Mouse (Mus musculus): ENCODE results near the gene Pappa2. TPM values are rescaled to one million over a fixed set of nuclear protein-coding genes. Genes with fewer than 3 reads are reported as not detected.

Gene Pappa2
- 1.9 and 2.6 TPM in 2 replicates for polyA plus RNA-seq (2014; fragmentation: Nextera tagmentation; extraction: Ambion mirVana)

GRCm38 (mm10) chr1:158980390-158980789 is at the start of gene Pappa2:
Gene Pappa2, minus strand, starts transcription at chr1:158980490.
- whole genome bisulfite sequencing, result 73% methylated on average over 1 of the region's 1 CpGs
- DNase-seq (ENCODE audit: low spot score, missing footprints) (no peak), ATAC-seq (ENCODE audit: low FRiP score) (no peak)
- H3K36me3 ChIP-seq (ENCODE audit: control insufficient read depth, insufficient read depth, low read length), result no peaks in the 10 kb centered on the region
- H3K9ac ChIP-seq (ENCODE audit: low read length), result no peak within 1 kb of the TSS
- no peaks in the 10 kb centered on the region for H3K9me3 ChIP-seq (ENCODE audit: control insufficient read depth, low read length)
- H3K4me3 ChIP-seq (ENCODE audit: low read depth, low read length), result no peak within 1 kb of the TSS
- no peak within 1 kb of the TSS for H3K27ac ChIP-seq (ENCODE audit: low read depth, low read length)
- H3K27me3 ChIP-seq (ENCODE audit: control insufficient read depth, insufficient read depth, low read length), result no peaks in the 10 kb centered on the region
- no peaks in the 10 kb centered on the region for H3K4me1 ChIP-seq (ENCODE audit: control insufficient read depth, insufficient read depth, low read length)
- H3K4me2 ChIP-seq, result no peak within 1 kb of the TSS

GRCm38 (mm10) chr1:159029106-159029505 is 48.8 kb upstream of the Pappa2 start:
- H3K4me1 ChIP-seq (ENCODE audit: control insufficient read depth, insufficient read depth, low read length), result no peaks in the 10 kb centered on the region
- no peaks in the 10 kb centered on the region for H3K9me3 ChIP-seq (ENCODE audit: control insufficient read depth, low read length)
- H3K9ac ChIP-seq (ENCODE audit: low read length), result no peak overlapping the region
- 88% methylated on average over 2 of the region's 2 CpGs for WGBS
- H3K4me2 ChIP-seq, result no peak overlapping the region
- H3K36me3 ChIP-seq (ENCODE audit: control insufficient read depth, insufficient read depth, low read length), result no peaks in the 10 kb centered on the region
- ATAC-seq (ENCODE audit: low FRiP score), result no peak
- no peak for DNase-seq (ENCODE audit: low spot score, missing footprints)
- no peaks in the 10 kb centered on the region for H3K27me3 ChIP-seq (ENCODE audit: control insufficient read depth, insufficient read depth, low read length)
- H3K27ac ChIP-seq (ENCODE audit: low read depth, low read length), result no peak overlapping the region
- no peak overlapping the region for H3K4me3 ChIP-seq (ENCODE audit: low read depth, low read length)

GRCm38 (mm10) chr1:159014940-159015660 is 34.8 kb upstream of the Pappa2 start:
- Histone ChIP-seq H3K27me3 (ENCODE audit: control insufficient read depth, insufficient read depth, low read length) (no peaks in the 10 kb centered on the region), H3K9me3 (ENCODE audit: control insufficient read depth, low read length) (no peaks in the 10 kb centered on the region), H3K4me2 (no peak overlapping the region), H3K9ac (ENCODE audit: low read length) (no peak overlapping the region), H3K4me1 (ENCODE audit: control insufficient read depth, insufficient read depth, low read length) (no peaks in the 10 kb centered on the region), H3K27ac (ENCODE audit: low read depth, low read length) (no peak overlapping the region), H3K36me3 (ENCODE audit: control insufficient read depth, insufficient read depth, low read length) (no peaks in the 10 kb centered on the region), H3K4me3 (ENCODE audit: low read depth, low read length) (no peak overlapping the region)
- DNase-seq (ENCODE audit: low spot score, missing footprints) (no peak), ATAC-seq (ENCODE audit: low FRiP score) (peak; percentile 54; the same call in 1 of the 2 replicates)
- 81% methylated on average over 5 of the region's 5 CpGs for WGBS

- Histone ChIP-seq H3K4me2 (no peak overlapping the region), H3K4me3 (ENCODE audit: low read depth, low read length) (no peak overlapping the region), H3K9me3 (ENCODE audit: control insufficient read depth, low read length) (no peaks in the 10 kb centered on the region), H3K4me1 (ENCODE audit: control insufficient read depth, insufficient read depth, low read length) (no peaks in the 10 kb centered on the region), H3K36me3 (ENCODE audit: control insufficient read depth, insufficient read depth, low read length) (no peaks in the 10 kb centered on the region), H3K27me3 (ENCODE audit: control insufficient read depth, insufficient read depth, low read length) (no peaks in the 10 kb centered on the region), H3K9ac (ENCODE audit: low read length) (no peak overlapping the region), H3K27ac (ENCODE audit: low read depth, low read length) (no peak overlapping the region)
- ATAC-seq (ENCODE audit: low FRiP score) (no peak), DNase-seq (ENCODE audit: low spot score, missing footprints) (no peak)
- 78% methylated on average over 3 of the region's 3 CpGs for WGBS
Measured at GRCm38 (mm10) chr1:158987042-158987441, 6.8 kb upstream of the Pappa2 start.

- H3K36me3 ChIP-seq (ENCODE audit: control insufficient read depth, insufficient read depth, low read length), result no peaks in the 10 kb centered on the region
- H3K4me2 ChIP-seq, result no peak overlapping the region
- 80% methylated on average over 5 of the region's 5 CpGs for WGBS
- H3K27me3 ChIP-seq (ENCODE audit: control insufficient read depth, insufficient read depth, low read length), result no peaks in the 10 kb centered on the region
- H3K4me1 ChIP-seq (ENCODE audit: control insufficient read depth, insufficient read depth, low read length), result peaks cover 13% of the 10 kb centered on the region
- H3K4me3 ChIP-seq (ENCODE audit: low read depth, low read length), result no peak overlapping the region
- DNase-seq (ENCODE audit: low spot score, missing footprints), result no peak
- H3K27ac ChIP-seq (ENCODE audit: low read depth, low read length), result no peak overlapping the region
- H3K9ac ChIP-seq (ENCODE audit: low read length), result no peak overlapping the region
- ATAC-seq (ENCODE audit: low FRiP score), result no peak
- no peaks in the 10 kb centered on the region for H3K9me3 ChIP-seq (ENCODE audit: control insufficient read depth, low read length)
Measured at GRCm38 (mm10) chr1:158962340-158962739, 17.9 kb downstream of the Pappa2 start.

- Histone ChIP-seq H3K27me3 (ENCODE audit: control insufficient read depth, insufficient read depth, low read length) (no peaks in the 10 kb centered on the region), H3K4me2 (no peak overlapping the region; the same call in 1 of the 2 replicates), H3K9ac (ENCODE audit: low read length) (no peak overlapping the region), H3K9me3 (ENCODE audit: control insufficient read depth, low read length) (no peaks in the 10 kb centered on the region), H3K4me1 (ENCODE audit: control insufficient read depth, insufficient read depth, low read length) (peaks cover 13% of the 10 kb centered on the region), H3K27ac (ENCODE audit: low read depth, low read length) (no peak overlapping the region), H3K4me3 (ENCODE audit: low read depth, low read length) (no peak overlapping the region), H3K36me3 (ENCODE audit: control insufficient read depth, insufficient read depth, low read length) (no peaks in the 10 kb centered on the region)
- no peak for ATAC-seq (ENCODE audit: low FRiP score)
- WGBS, result 34% methylated on average over 4 of the region's 4 CpGs
- no peak for DNase-seq (ENCODE audit: low spot score, missing footprints)
Measured at GRCm38 (mm10) chr1:158960984-158961383, 19.3 kb downstream of the Pappa2 start.

- H3K9me3 ChIP-seq (ENCODE audit: control insufficient read depth, low read length), result no peaks in the 10 kb centered on the region
- 20% methylated on average over 8 of the region's 8 CpGs for WGBS
- no peak overlapping the region; the same call in 1 of the 2 replicates for H3K4me2 ChIP-seq
- H3K4me3 ChIP-seq (ENCODE audit: low read depth, low read length), result no peak overlapping the region
- H3K36me3 ChIP-seq (ENCODE audit: control insufficient read depth, insufficient read depth, low read length), result no peaks in the 10 kb centered on the region
- peaks cover 13% of the 10 kb centered on the region for H3K4me1 ChIP-seq (ENCODE audit: control insufficient read depth, insufficient read depth, low read length)
- peak; percentile 88 for DNase-seq (ENCODE audit: low spot score, missing footprints)
- H3K27ac ChIP-seq (ENCODE audit: low read depth, low read length), result no peak overlapping the region
- peak; percentile 79 for ATAC-seq (ENCODE audit: low FRiP score)
- H3K9ac ChIP-seq (ENCODE audit: low read length), result no peak overlapping the region
- H3K27me3 ChIP-seq (ENCODE audit: control insufficient read depth, insufficient read depth, low read length), result no peaks in the 10 kb centered on the region
Measured at GRCm38 (mm10) chr1:158960549-158960948, 19.7 kb downstream of the Pappa2 start.

- Histone ChIP-seq H3K27me3 (ENCODE audit: control insufficient read depth, insufficient read depth, low read length) (no peaks in the 10 kb centered on the region), H3K4me3 (ENCODE audit: low read depth, low read length) (no peak overlapping the region), H3K4me1 (ENCODE audit: control insufficient read depth, insufficient read depth, low read length) (peaks cover 13% of the 10 kb centered on the region), H3K4me2 (no peak overlapping the region), H3K9ac (ENCODE audit: low read length) (no peak overlapping the region), H3K27ac (ENCODE audit: low read depth, low read length) (no peak overlapping the region), H3K36me3 (ENCODE audit: control insufficient read depth, insufficient read depth, low read length) (no peaks in the 10 kb centered on the region), H3K9me3 (ENCODE audit: control insufficient read depth, low read length) (no peaks in the 10 kb centered on the region)
- WGBS, result 85% methylated on average over 7 of the region's 7 CpGs
- DNase-seq (ENCODE audit: low spot score, missing footprints) (no peak), ATAC-seq (ENCODE audit: low FRiP score) (no peak)
Measured at GRCm38 (mm10) chr1:158956361-158956760, 23.9 kb downstream of the Pappa2 start.

- DNase-seq (ENCODE audit: low spot score, missing footprints), result peak; percentile 37
- Histone ChIP-seq H3K4me1 (ENCODE audit: control insufficient read depth, insufficient read depth, low read length) (peaks cover 6% of the 10 kb centered on the region; the same call in 1 of the 2 replicates), H3K36me3 (ENCODE audit: control insufficient read depth, insufficient read depth, low read length) (no peaks in the 10 kb centered on the region), H3K4me3 (ENCODE audit: low read depth, low read length) (no peak overlapping the region), H3K9ac (ENCODE audit: low read length) (no peak overlapping the region), H3K27me3 (ENCODE audit: control insufficient read depth, insufficient read depth, low read length) (no peaks in the 10 kb centered on the region), H3K27ac (ENCODE audit: low read depth, low read length) (no peak overlapping the region), H3K4me2 (no peak overlapping the region), H3K9me3 (ENCODE audit: control insufficient read depth, low read length) (no peaks in the 10 kb centered on the region)
- 82% methylated on average over 6 of the region's 6 CpGs for WGBS
- no peak for ATAC-seq (ENCODE audit: low FRiP score)
Measured at GRCm38 (mm10) chr1:158954785-158955184, 25.5 kb downstream of the Pappa2 start.
